Mouse (Mus musculus) hindbrain, embryonic 12.5 days (tissue): ENCODE data around the gene Tmem54. TPM values are rescaled to one million over a fixed set of nuclear protein-coding genes. Genes with fewer than 3 reads are reported as not detected.

Experiments
- ATAC-seq: fragments of 200-750 bp; cut with Nextera tagmentation; 2 replicates; pipeline ENCODE4 v1.8.0; 2017; ENCODE audit warnings: moderate TSS enrichment; ENCODE audit not compliant: low FRiP score
- H3K27ac ChIP-seq: fragments of 300-500 bp; sonication (generic); 2 replicates; pipeline ENCODE4 v1.5.1; 2016; ENCODE audit warnings: mild to moderate bottlenecking
- H3K27me3 ChIP-seq: fragments of 300-500 bp; sonication (generic); 2 replicates; pipeline ENCODE4 v1.6.1; 2016; ENCODE audit warnings: mild to moderate bottlenecking
- H3K36me3 ChIP-seq: fragments of 300-500 bp; sonication (generic); 2 replicates; pipeline ENCODE4 v1.6.1; 2016; ENCODE audit warnings: mild to moderate bottlenecking
- H3K4me1 ChIP-seq: fragments of 300-500 bp; sonication (generic); 2 replicates; pipeline ENCODE4 v1.6.1; 2016
- H3K4me2 ChIP-seq: fragments of 300-500 bp; sonication (generic); replicated peaks from 2 replicates; pipeline ENCODE4 v1.6.1; 2016; ENCODE audit warnings: mild to moderate bottlenecking
- H3K4me3 ChIP-seq: fragments of 300-500 bp; sonication (generic); 2 replicates; pipeline ENCODE4 v1.5.1; 2016; ENCODE audit warnings: mild to moderate bottlenecking
- H3K9ac ChIP-seq: fragments of 300-500 bp; sonication (generic); 2 replicates; pipeline ENCODE4 v1.6.1; 2016; ENCODE audit warnings: mild to moderate bottlenecking, moderate library complexity
- H3K9me3 ChIP-seq: fragments of 300-500 bp; sonication (generic); replicated peaks from 2 replicates; pipeline ENCODE4 v1.6.1; 2016; ENCODE audit warnings: mild to moderate bottlenecking
- WGBS: fragments of 180-500 bp; shearing (Covaris S2); methylation state at CpG from one replicate; pipeline ENCODE4 v1.1.7; 2016; 5-methylcytosine and 5-hydroxymethylcytosine counted together
- polyA plus RNA-seq: library from polyadenylated mRNA; unstranded; fragments of >200 nt; fragmentation: Nextera tagmentation; extraction: Ambion mirVana; gene quantifications from 2 replicates; pipeline ENCODE4 v1.2.1, GENCODE M21; 2016

Tmem54 gene
- polyA plus RNA-seq, 1 experiment from 2014 or later = 1.7 TPM

DNA sequence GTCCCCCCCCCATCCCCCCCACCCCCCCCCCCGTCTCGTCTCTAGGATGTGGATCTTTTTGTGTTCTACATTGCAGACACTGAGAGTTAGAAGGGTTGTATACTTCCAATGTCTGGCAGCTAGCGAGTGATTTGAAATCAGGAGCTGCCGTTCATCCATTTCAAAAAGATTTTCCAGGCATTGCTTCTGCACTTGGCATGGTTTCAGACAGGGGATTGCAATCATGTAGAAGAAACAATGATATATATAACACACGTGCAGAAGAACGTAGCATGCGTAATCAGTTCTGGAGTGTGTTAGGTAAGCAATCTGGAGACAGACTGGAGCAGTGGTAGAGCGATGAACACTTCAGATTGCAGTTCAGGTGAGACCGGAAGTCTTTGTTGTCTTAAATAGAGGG is 16.8 kb downstream of the Tmem54 start:
- WGBS = 39% methylated on average over 9 of the region's 9 CpGs
- no peak for ATAC-seq
- H3K27me3 ChIP-seq = peaks cover 68% of the 10 kb centered on the region
- no peaks in the 10 kb centered on the region for H3K9me3 ChIP-seq
- no peaks in the 10 kb centered on the region for H3K36me3 ChIP-seq
- H3K27ac ChIP-seq = 0 out of 2 replicates have a peak overlapping the region, but pooled peaks have one; percentile 13
- H3K4me2 ChIP-seq = peak overlapping the region; percentile 92; the same call in 1 of the 2 replicates
- H3K4me1 ChIP-seq = peaks cover 39% of the 10 kb centered on the region
- no peak overlapping the region for H3K9ac ChIP-seq
- no peak overlapping the region for H3K4me3 ChIP-seq

DNA sequence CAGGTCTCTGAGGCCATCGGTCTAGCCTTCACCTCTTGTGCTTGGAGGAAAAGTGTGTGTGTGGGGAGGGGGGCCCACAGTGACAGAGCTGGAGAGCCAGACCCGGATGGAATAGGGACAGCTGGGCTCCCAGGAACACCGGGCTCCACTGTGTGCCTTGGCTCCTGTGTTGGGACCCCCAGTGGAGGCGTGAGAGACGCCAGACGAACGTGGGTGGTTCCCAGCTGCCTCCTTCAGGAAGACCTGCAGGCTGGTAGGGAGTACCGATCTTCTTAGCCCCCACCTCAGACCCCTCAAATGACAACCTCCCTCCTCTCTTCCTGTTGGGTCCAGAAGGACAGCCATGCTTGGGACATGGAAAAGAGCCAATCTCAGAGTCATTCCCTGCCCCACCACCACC is 17.4 kb downstream of the Tmem54 start:
- H3K9ac ChIP-seq = no peak overlapping the region
- no peak for ATAC-seq
- H3K4me2 ChIP-seq = no peak overlapping the region
- no peaks in the 10 kb centered on the region for H3K9me3 ChIP-seq
- no peaks in the 10 kb centered on the region for H3K36me3 ChIP-seq
- WGBS = 38% methylated on average over 8 of the region's 8 CpGs
- H3K27ac ChIP-seq = no peak overlapping the region
- H3K4me3 ChIP-seq = no peak overlapping the region
- H3K27me3 ChIP-seq = peaks cover 68% of the 10 kb centered on the region
- peaks cover 39% of the 10 kb centered on the region for H3K4me1 ChIP-seq

DNA sequence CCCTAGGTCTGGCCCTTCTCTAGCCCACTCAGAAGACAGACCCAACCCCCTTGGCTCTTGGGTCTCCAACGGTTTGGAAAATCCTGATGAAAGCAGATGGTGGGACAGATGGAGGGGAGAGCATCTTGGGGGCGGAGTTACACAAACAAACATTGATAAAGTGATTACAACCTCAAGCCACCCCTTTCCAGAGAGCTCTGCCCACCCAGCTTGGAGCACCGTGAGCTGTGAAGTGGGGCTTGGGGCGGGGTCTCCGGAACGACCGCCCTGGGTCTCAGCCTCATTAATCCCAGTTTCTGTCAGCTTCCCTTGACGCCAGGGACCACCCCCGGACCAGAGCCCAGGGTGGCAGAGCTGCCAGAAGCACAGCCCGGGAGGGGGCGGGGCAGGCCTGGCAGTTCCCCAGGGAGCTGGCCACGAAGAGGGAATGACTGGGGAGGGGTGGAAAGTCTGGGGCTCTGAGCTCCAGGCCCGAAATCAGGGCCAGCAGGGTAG is 19.4 kb downstream of the Tmem54 start:
- Histone ChIP-seq H3K27ac (peak overlapping the region; percentile 35; the same call in 1 of the 2 replicates), H3K36me3 (no peaks in the 10 kb centered on the region), H3K4me2 (peak overlapping the region; percentile 30), H3K9ac (no peak overlapping the region), H3K27me3 (peaks cover 54% of the 10 kb centered on the region), H3K4me3 (no peak overlapping the region), H3K9me3 (no peaks in the 10 kb centered on the region), H3K4me1 (peaks cover 58% of the 10 kb centered on the region)
- peak; percentile 29; the same call in 1 of the 2 replicates for ATAC-seq
- 6% methylated on average over 13 of the region's 13 CpGs for WGBS

DNA sequence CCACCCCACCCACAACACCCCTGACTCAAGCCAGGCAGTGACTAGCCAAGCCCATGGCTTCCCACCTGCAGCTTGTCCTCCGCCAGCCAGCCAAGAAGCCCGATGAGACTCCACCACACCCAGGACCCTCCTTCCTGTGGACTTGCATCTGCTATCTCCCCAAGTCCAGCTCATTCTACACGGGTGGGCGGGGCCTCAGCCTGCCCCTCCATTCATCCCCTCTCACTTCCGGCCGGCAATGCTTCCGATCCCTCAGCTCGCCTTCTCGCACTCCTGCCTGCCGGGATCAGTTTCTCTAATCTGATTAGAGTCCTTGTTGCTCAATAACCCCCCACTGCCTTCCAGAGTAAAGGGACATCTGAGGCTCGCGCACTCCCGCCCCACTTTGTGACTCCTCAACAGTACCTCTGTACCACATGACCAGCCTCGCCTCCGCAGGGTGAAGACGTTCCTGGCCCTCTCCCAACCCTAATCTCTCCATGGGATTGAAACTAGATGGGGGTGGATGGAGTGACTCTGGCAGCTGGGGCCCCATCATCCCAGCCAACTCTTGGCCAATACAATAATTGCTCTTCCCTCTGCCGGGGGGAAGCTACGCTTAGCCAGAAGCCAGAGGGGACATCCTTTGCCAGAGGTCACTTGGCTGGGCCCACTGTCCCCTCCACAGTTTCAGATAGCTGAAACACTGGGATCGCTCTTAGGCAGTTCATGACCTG is 20.5 kb downstream of the Tmem54 start:
- Histone ChIP-seq H3K4me2 (peak overlapping the region; percentile 30), H3K36me3 (no peaks in the 10 kb centered on the region), H3K9ac (no peak overlapping the region), H3K9me3 (no peaks in the 10 kb centered on the region), H3K27ac (no peak overlapping the region), H3K4me3 (no peak overlapping the region), H3K27me3 (peaks cover 42% of the 10 kb centered on the region), H3K4me1 (peaks cover 65% of the 10 kb centered on the region)
- no peak for ATAC-seq
- 17% methylated on average over 19 of the region's 19 CpGs for WGBS

DNA sequence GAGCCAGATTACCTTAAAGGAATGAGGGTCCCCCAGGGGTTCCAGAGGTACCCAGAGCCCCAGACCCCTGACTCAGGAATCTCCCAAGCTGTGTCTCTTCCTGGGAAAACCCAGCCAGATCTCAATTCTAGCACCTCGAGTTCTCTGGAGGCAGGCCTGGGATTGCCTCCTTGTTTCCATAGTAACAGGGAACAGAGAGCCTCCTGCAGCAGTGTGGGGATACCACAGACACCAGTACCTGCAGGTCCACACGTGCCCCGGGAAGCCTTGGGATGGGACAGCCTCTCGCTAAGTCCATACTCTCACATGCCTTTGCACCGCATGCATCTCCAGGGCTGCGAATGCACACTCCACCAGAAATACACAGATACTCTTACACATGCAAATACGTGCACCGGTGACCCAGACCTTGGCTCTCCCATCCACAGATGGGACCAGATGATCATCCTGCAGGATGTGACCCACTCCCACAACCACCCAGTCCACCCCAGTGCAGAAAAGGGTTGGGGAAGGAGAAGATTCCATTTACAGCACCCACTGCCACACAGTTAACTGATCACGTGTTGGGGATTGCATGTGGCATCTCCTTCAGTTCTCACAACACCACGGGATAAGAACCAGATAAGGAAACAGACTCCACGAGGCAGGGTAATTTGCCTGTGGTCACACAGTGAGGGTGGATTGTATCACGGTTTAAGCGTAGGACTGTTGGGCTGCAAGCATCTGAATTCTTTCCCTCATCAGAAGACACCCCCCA is 23.4 kb downstream of the Tmem54 start:
- no peak for ATAC-seq
- WGBS = 61% methylated on average over 13 of the region's 13 CpGs
- Histone ChIP-seq H3K27ac (no peak overlapping the region), H3K4me1 (peaks cover 50% of the 10 kb centered on the region), H3K4me2 (no peak overlapping the region), H3K36me3 (no peaks in the 10 kb centered on the region), H3K27me3 (peaks cover 23% of the 10 kb centered on the region), H3K4me3 (no peak overlapping the region), H3K9me3 (no peaks in the 10 kb centered on the region), H3K9ac (no peak overlapping the region)

DNA sequence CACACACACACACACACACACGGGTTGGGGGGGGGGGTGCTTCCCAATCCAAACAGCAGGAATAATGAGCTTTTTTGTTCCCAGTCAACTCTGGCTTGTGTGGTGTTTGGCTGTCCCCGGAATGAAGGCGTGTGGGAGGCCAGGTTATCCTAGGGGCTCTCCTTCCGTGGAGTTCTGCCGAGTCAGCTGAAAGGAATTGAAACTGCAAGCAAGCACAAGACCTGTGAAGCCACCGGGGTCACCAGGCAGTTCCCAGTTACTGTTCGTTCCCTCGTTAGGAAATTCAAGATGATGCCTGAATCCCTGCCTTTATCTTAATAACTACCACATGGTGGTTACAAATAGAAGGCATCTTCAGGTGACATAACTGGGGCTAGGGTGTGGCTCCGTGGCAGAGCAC is 24.0 kb downstream of the Tmem54 start:
- ATAC-seq = no peak
- WGBS = 47% methylated on average over 9 of the region's 9 CpGs
- Histone ChIP-seq H3K4me3 (no peak overlapping the region), H3K36me3 (no peaks in the 10 kb centered on the region), H3K27me3 (peaks cover 21% of the 10 kb centered on the region), H3K27ac (no peak overlapping the region), H3K9me3 (no peaks in the 10 kb centered on the region), H3K4me2 (no peak overlapping the region), H3K4me1 (peaks cover 49% of the 10 kb centered on the region), H3K9ac (no peak overlapping the region)

DNA sequence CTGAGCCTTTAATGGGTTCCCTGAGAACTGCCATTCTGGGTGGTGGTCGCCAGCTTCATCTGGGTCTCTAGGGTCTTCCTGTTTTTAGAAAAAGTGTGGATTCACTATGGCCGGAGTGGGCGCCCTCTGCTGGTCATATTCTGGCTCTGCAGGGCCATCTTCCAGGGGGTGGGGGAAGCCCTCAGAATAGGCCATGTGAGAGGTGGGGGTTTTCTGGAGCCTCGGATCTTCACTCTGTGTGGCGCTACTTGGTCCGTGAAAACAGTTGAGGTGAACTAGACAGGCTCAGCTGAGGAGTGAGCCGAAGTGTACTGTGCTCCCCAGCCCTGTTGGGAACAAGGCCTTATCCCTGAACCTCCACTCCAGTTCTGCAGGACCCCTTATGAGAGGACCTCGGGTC is 24.8 kb downstream of the Tmem54 start:
- peaks cover 48% of the 10 kb centered on the region for H3K4me1 ChIP-seq
- H3K9ac ChIP-seq = no peak overlapping the region
- H3K4me3 ChIP-seq = no peak overlapping the region

DNA sequence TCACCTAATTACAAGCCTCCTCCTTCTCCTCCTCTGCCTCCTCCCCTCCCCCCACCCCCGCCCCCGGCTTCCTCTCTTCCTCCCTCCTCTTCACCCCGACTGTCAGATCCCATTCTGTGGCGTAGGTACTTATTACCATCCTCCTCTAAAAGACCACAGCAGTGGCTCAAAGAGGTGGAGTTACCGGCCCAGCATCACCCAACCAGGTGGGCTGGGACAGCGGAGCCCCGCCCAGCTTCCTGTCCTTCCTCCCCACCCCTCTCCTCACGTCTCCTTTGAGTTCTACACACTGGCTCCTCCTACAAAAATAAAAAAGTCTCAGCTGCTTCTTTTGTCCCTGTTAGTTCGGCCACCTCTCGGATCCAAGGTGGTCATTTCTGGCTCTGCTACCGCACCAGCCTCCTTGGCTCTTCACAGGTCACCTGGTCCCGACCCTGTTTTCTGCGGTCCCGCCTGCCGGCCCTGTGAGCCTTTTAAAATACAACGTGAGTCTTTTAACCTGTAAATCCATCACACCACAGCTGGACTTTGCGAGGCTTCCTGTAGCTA is 25.5 kb downstream of the Tmem54 start:
- WGBS = 4% methylated on average over 16 of the region's 17 CpGs
- Histone ChIP-seq H3K4me2 (peak overlapping the region; percentile 38), H3K27ac (peak overlapping the region; percentile 66; the same call in 1 of the 2 replicates), H3K9ac (no peak overlapping the region), H3K4me1 (peaks cover 42% of the 10 kb centered on the region), H3K9me3 (no peaks in the 10 kb centered on the region), H3K36me3 (no peaks in the 10 kb centered on the region), H3K4me3 (peak overlapping the region; percentile 14), H3K27me3 (peaks cover 18% of the 10 kb centered on the region)
- ATAC-seq = no peak

More for the DNA sequence above, 24.8 kb downstream of the Tmem54 start:
- Histone ChIP-seq H3K27ac (peak overlapping the region; percentile 66), H3K9me3 (no peaks in the 10 kb centered on the region), H3K27me3 (peaks cover 16% of the 10 kb centered on the region), H3K36me3 (no peaks in the 10 kb centered on the region), H3K4me2 (peak overlapping the region; percentile 38)
- 0 out of 2 replicates have a peak, but pooled peaks have one; percentile 16 for ATAC-seq
- 2% methylated on average over 8 of the region's 8 CpGs for WGBS

DNA sequence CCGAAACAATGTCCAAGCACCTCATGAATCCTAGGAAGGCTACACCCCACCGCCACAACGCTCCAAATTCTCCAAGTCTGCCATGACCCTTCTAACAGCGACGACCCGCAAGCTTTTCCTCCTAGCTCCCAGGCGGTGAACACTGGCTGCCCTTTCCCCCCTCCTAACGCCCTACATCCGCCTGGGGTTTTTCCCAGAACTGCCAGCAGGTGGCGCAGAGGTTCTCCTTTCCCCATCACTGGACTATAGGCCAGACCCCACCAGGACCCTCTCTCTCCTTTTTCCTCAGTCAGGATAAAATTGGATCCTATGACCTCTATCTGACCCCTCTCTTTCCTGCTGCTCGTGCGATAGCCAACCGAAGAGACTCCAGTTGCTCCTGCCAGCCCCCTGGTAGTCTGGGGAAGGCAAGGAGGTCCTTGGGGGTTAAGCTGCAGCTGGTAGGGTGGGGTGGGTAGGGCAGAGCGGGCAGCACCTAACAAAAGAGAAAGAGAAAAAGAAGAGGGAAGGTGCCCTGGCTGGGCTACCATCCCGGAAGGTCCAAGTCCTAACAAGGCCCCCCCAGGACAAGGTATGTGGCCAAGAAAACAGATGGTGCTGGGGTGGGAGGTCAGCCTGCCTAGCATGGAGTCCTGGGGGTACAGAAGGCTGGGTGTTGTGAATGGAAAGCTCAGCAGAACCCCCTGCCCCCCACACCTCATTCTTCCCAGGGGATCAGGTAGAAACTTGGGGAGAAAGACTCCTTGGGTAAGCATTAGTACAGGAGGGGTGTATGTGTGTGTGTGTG is 29.6 kb downstream of the Tmem54 start:
- 0 out of 2 replicates have a peak, but pooled peaks have one; percentile 36 for ATAC-seq
- no peak overlapping the region for H3K9ac ChIP-seq
- H3K36me3 ChIP-seq = no peaks in the 10 kb centered on the region
- peaks cover 28% of the 10 kb centered on the region for H3K4me1 ChIP-seq
- WGBS = 9% methylated on average over 15 of the region's 15 CpGs
- peak overlapping the region; percentile 33; the same call in 1 of the 2 replicates for H3K4me2 ChIP-seq
- no peak overlapping the region for H3K27ac ChIP-seq
- no peaks in the 10 kb centered on the region for H3K9me3 ChIP-seq
- peaks cover 54% of the 10 kb centered on the region for H3K27me3 ChIP-seq
- no peak overlapping the region for H3K4me3 ChIP-seq

DNA sequence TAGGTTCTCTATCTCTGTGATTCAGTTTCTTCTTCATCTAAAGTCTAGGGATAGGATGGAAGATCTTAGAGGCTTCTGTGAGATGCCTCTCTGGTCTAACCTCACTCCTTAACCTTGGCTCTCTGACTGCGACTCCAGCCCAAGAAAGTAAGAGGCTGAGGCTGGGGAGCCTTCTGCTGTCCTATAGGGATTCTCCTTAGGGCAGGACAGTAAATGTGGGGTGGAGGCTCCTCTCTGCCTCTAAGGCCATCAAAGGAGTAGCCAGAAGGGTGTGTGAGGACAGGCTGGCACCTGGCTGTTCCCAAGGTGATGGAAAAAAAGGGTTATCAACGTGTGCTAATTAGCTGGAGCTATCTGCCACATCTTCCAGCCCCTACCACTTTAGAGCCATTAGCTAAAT is 30.3 kb downstream of the Tmem54 start:
- Histone ChIP-seq H3K9ac (no peak overlapping the region), H3K4me3 (no peak overlapping the region), H3K27me3 (peaks cover 54% of the 10 kb centered on the region), H3K4me1 (peaks cover 21% of the 10 kb centered on the region), H3K36me3 (no peaks in the 10 kb centered on the region), H3K9me3 (no peaks in the 10 kb centered on the region), H3K4me2 (no peak overlapping the region), H3K27ac (no peak overlapping the region)
- 68% methylated on average over 2 of the region's 2 CpGs for WGBS
- ATAC-seq = no peak

DNA sequence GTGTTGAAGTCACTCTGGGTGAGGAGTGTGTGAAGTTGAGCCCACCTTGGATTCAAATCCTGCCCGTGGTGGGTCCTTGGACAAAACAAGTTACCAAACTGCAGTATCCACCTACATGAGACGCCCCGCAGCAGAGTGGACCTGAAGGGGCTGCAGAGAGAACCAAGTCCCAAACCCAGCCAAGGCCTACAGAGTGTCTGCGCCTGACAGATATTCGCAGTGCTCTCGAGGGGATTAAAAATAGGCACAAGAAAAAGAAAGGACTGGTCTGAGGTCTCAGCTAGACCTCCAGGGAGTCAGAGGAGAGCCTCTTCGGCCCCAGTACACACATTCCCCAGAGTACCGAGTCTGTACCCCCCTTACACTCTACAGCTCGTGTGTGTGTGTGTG is 30.8 kb downstream of the Tmem54 start:
- no peak for ATAC-seq
- Histone ChIP-seq H3K27me3 (peaks cover 53% of the 10 kb centered on the region), H3K4me2 (peak overlapping the region; percentile 96), H3K4me3 (peak overlapping the region; percentile 67), H3K9ac (peak overlapping the region; percentile 86), H3K27ac (no peak overlapping the region), H3K4me1 (peaks cover 20% of the 10 kb centered on the region), H3K9me3 (no peaks in the 10 kb centered on the region), H3K36me3 (no peaks in the 10 kb centered on the region)
- 33% methylated on average over 9 of the region's 9 CpGs for WGBS
